Mouse (Mus musculus) liver, adult 2 months (tissue): ENCODE measurements around the gene Pygl. TPM values are rescaled to one million over a fixed set of nuclear protein-coding genes. Genes with fewer than 3 reads are reported as not detected.

Experiments
- DNase-seq: peaks from one replicate; pipeline ENCODE4 v3.0.0-alpha.2; 2011; ENCODE audit warnings: low read depth, low spot score; ENCODE audit errors: extremely low read depth
- H3K27ac ChIP-seq: fragments of 200-500 bp; replicated peaks from 2 replicates; pipeline ENCODE4 v1.5.1; 2012; ENCODE audit warnings: low read depth, mild to moderate bottlenecking, control low read depth, inconsistent platforms, low read length; ENCODE audit not compliant: insufficient read depth
- H3K27me3 ChIP-seq: fragments of 200-500 bp; 2 replicates; pipeline ENCODE4 v1.6.1; 2012; ENCODE audit warnings: mild to moderate bottlenecking, moderate library complexity, low read length, inconsistent platforms; ENCODE audit not compliant: control insufficient read depth, insufficient read depth
- H3K36me3 ChIP-seq: fragments of 200-500 bp; 2 replicates; pipeline ENCODE4 v1.6.1; 2012; ENCODE audit warnings: low read length, inconsistent platforms; ENCODE audit not compliant: control insufficient read depth, insufficient read depth
- H3K4me1 ChIP-seq: fragments of 200-500 bp; 2 replicates; pipeline ENCODE4 v1.6.1; 2011; ENCODE audit warnings: low read length; ENCODE audit not compliant: control insufficient read depth, insufficient read depth
- H3K4me3 ChIP-seq: fragments of 200-500 bp; 2 replicates; pipeline ENCODE4 v1.5.1; 2011; ENCODE audit warnings: low read depth, mild to moderate bottlenecking, control low read depth, low read length, moderate library complexity; ENCODE audit not compliant: insufficient read depth
- H3K79me2 ChIP-seq: fragments of 200-500 bp; 2 replicates; pipeline ENCODE4 v1.6.1; 2012; ENCODE audit warnings: inconsistent platforms, mild to moderate bottlenecking, low read length, moderate library complexity; ENCODE audit not compliant: control insufficient read depth, insufficient read depth
- H3K9ac ChIP-seq: fragments of 200-500 bp; 2 replicates; pipeline ENCODE4 v1.6.1; 2012; ENCODE audit warnings: low read depth, mild to moderate bottlenecking, control low read depth, inconsistent platforms, low read length
- CTCF ChIP-seq: fragments of 200-500 bp; IDR thresholded peaks from 2 replicates; pipeline ENCODE4 v1.5.1; 2011; ENCODE audit warnings: low read depth, low read length, control low read depth
- POLR2A ChIP-seq: fragments of 200-500 bp; IDR thresholded peaks from 2 replicates; pipeline ENCODE4 v1.6.1; 2011; ENCODE audit warnings: low read length, control low read depth; ENCODE audit not compliant: insufficient read depth; ENCODE audit errors: extremely low read depth
- WGBS: fragments of 180-500 bp; shearing (Covaris S2); methylation state at CpG from one replicate; pipeline ENCODE4 v1.1.7; 2018; 5-methylcytosine and 5-hydroxymethylcytosine counted together
- polyA plus RNA-seq: library from polyadenylated mRNA; depleted of rRNA; stranded (reverse); fragments of >200 nt; gene quantifications from 2 replicates; pipeline ENCODE4 v1.2.3, GENCODE M21; 2012; rRNA removed
- total RNA-seq: library from RNA; depleted of rRNA; stranded (reverse); fragments of >200 nt; gene quantifications from 2 replicates; pipeline ENCODE4 v1.2.3, GENCODE M21; 2014; rRNA removed

Pygl gene
- total RNA-seq (290 and 428 TPM in 2 replicates), polyA plus RNA-seq (281 and 298 TPM in 2 replicates)

- Histone ChIP-seq H3K4me1 (peaks cover 20% of the 10 kb centered on the region), H3K27ac (peak within 1 kb of the TSS; percentile 90), H3K4me3 (no peak within 1 kb of the TSS), H3K36me3 (no peaks in the 10 kb centered on the region), H3K79me2 (peaks cover 5% of the 10 kb centered on the region; the same call in 1 of the 2 replicates), H3K27me3 (no peaks in the 10 kb centered on the region), H3K9ac (peak within 1 kb of the TSS; percentile 36)
- 43% methylated on average over 2 of the region's 2 CpGs for WGBS
- TF ChIP-seq POLR2A, result no peak
- TF ChIP-seq CTCF, result no peak
- DNase-seq, result peak; percentile 87
Observed at GRCm38 (mm10) chr12:70231294-70231693, at the start of gene Pygl. Gene Pygl, minus strand, starts transcription at chr12:70231488.

- Histone ChIP-seq H3K36me3 (no peaks in the 10 kb centered on the region), H3K4me1 (peaks cover 3% of the 10 kb centered on the region; the same call in 1 of the 2 replicates), H3K79me2 (no peaks in the 10 kb centered on the region), H3K27me3 (no peaks in the 10 kb centered on the region), H3K9ac (no peak overlapping the region), H3K4me3 (no peak overlapping the region), H3K27ac (no peak overlapping the region)
- no peak for DNase-seq
- 94% methylated on average over 2 of the region's 2 CpGs for WGBS
- TF ChIP-seq POLR2A (no peak), CTCF (no peak)
Observed at GRCm38 (mm10) chr12:70280930-70281329, 49.6 kb upstream of the Pygl start.

DNA sequence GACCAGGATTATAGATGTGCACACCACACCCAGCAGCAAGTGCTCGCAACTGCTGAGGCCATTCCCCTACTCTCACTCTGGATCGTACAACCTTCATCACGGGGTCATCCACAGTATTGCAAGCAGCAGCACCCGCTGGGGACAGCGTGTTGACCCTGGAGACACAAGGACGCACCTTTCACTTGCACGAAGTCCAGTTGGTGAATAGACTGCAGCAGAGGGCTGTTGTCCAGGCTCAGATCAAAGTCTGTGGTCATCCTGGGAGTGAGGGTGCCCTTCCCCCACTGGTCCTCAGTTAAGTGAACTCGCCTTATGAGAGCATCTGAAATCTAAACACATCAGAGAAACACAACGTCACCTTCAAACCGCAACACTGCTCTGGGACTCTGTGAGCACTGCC lies 49.1 kb upstream of the Pygl start:
- H3K79me2 ChIP-seq, result no peaks in the 10 kb centered on the region
- no peak overlapping the region for H3K9ac ChIP-seq
- no peak overlapping the region for H3K4me3 ChIP-seq
- DNase-seq, result peak; percentile 77
- WGBS, result 38% methylated on average over 10 of the region's 10 CpGs
- TF ChIP-seq POLR2A (no peak), CTCF (no peak)
- H3K27ac ChIP-seq, result no peak overlapping the region
- no peaks in the 10 kb centered on the region for H3K27me3 ChIP-seq
- H3K36me3 ChIP-seq, result no peaks in the 10 kb centered on the region
- peaks cover 3% of the 10 kb centered on the region; the same call in 1 of the 2 replicates for H3K4me1 ChIP-seq

- Histone ChIP-seq H3K36me3 (no peaks in the 10 kb centered on the region), H3K27ac (no peak overlapping the region), H3K9ac (no peak overlapping the region), H3K4me1 (no peaks in the 10 kb centered on the region), H3K4me3 (no peak overlapping the region), H3K27me3 (no peaks in the 10 kb centered on the region), H3K79me2 (no peaks in the 10 kb centered on the region)
- peak; percentile 14 for DNase-seq
- TF ChIP-seq CTCF (no peak), POLR2A (no peak)
- 60% methylated on average over 12 of the region's 12 CpGs for WGBS
Observed at GRCm38 (mm10) chr12:70277071-70277939, 46.0 kb upstream of the Pygl start.

DNA sequence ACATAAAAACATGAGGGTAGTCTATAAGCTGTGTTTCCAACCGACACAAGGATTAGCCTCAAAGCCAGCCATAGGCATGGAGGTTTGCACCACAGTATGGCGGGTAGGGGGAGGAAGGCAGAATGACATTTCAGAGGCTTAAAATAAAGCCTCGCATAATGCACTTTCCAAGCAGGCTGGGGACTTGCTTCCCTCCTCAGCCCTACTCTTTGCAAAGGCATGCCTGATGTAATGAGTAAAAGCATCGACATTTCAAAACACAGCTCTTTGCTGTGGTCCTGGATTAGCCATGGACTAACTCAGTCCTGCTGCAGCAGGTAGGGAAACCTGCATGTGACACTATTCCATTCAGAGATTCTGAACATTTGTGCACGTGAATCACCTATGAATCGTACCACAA lies 38.4 kb upstream of the Pygl start:
- Histone ChIP-seq H3K4me3 (no peak overlapping the region), H3K27me3 (no peaks in the 10 kb centered on the region), H3K79me2 (no peaks in the 10 kb centered on the region), H3K36me3 (no peaks in the 10 kb centered on the region), H3K4me1 (no peaks in the 10 kb centered on the region; the same call in 1 of the 2 replicates), H3K9ac (no peak overlapping the region), H3K27ac (no peak overlapping the region)
- DNase-seq, result no peak
- 88% methylated on average over 6 of the region's 6 CpGs for WGBS
- no peak for TF ChIP-seq CTCF
- TF ChIP-seq POLR2A, result no peak

GRCm38 (mm10) chr12:70267314-70267713 lies 36.0 kb upstream of the Pygl start:
- no peak overlapping the region for H3K9ac ChIP-seq
- no peak for DNase-seq
- 82% methylated on average over 9 of the region's 9 CpGs for WGBS
- TF ChIP-seq CTCF, result no peak
- no peak for TF ChIP-seq POLR2A
- H3K4me1 ChIP-seq, result no peaks in the 10 kb centered on the region; the same call in 1 of the 2 replicates
- no peaks in the 10 kb centered on the region for H3K36me3 ChIP-seq
- no peaks in the 10 kb centered on the region for H3K27me3 ChIP-seq
- no peaks in the 10 kb centered on the region for H3K79me2 ChIP-seq
- no peak overlapping the region for H3K4me3 ChIP-seq
- no peak overlapping the region for H3K27ac ChIP-seq
